Mouse (Mus musculus): ENCODE measurements around the gene Gclm.

The Gclm gene
- long read RNA-seq, experiment 1, full-length matches to known transcripts = 106 of 114 reads
- long read RNA-seq, experiment 1, partial matches to known transcripts = 0 of 114 reads
- long read RNA-seq, experiment 1, other reads (novel, unspliced or antisense) = 8 of 114 reads
- long read RNA-seq, experiment 2, full-length matches to known transcripts = 94 of 105 reads
- long read RNA-seq, experiment 2, partial matches to known transcripts = 5 of 105 reads
- long read RNA-seq, experiment 2, other reads (novel, unspliced or antisense) = 6 of 105 reads

- intact Hi-C loops (cut with DNase I) = no loop called here
Measured at GRCm38 (mm10) chr3:122245215-122245877, at the start of gene Gclm. TSS of gene Gclm (plus strand) at chr3:122245557.

GRCm38 (mm10) chr3:122196621-122197298 is 48.6 kb upstream of the Gclm start:
- intact Hi-C loops (cut with DNase I) = loop anchor here (5.0 kb wide), 1 partner anchor 46 kb away; no protein-coding TSS in a partner anchor

GRCm38 (mm10) chr3:122198532-122198931 is 46.8 kb upstream of the Gclm start:
- intact Hi-C loops (cut with DNase I) = loop anchor here (5.0 kb wide), 1 partner anchor 44 kb away; no protein-coding TSS in a partner anchor

GRCm38 (mm10) chr3:122198966-122199381 is 46.4 kb upstream of the Gclm start:
- intact Hi-C loops (cut with DNase I) = loop anchor here (5.0 kb wide), 1 partner anchor 43 kb away; no protein-coding TSS in a partner anchor

- intact Hi-C loops (cut with DNase I) = loop anchor here (5.0 kb wide), 1 partner anchor 43 kb away; no protein-coding TSS in a partner anchor
Measured at GRCm38 (mm10) chr3:122199600-122199999, 45.8 kb upstream of the Gclm start.

- intact Hi-C loops (cut with DNase I) = no loop called here
Measured at GRCm38 (mm10) chr3:122200017-122200416, 45.3 kb upstream of the Gclm start.

- intact Hi-C loops (cut with DNase I) = no loop called here
Measured at GRCm38 (mm10) chr3:122200447-122200846, 44.9 kb upstream of the Gclm start.

- intact Hi-C loops (cut with DNase I) = no loop called here
Measured at GRCm38 (mm10) chr3:122202307-122202732, 43.0 kb upstream of the Gclm start.

GRCm38 (mm10) chr3:122203675-122204329 is 41.6 kb upstream of the Gclm start:
- intact Hi-C loops (cut with DNase I) = no loop called here

- intact Hi-C loops (cut with DNase I) = no loop called here
Measured at GRCm38 (mm10) chr3:122205753-122206152, 39.6 kb upstream of the Gclm start.

- intact Hi-C loops (cut with DNase I) = no loop called here
Measured at GRCm38 (mm10) chr3:122206279-122207070, 38.9 kb upstream of the Gclm start.

GRCm38 (mm10) chr3:122207766-122208165 is 37.6 kb upstream of the Gclm start:
- intact Hi-C loops (cut with DNase I) = no loop called here

- intact Hi-C loops (cut with DNase I) = no loop called here
Measured at GRCm38 (mm10) chr3:122208296-122209225, 36.8 kb upstream of the Gclm start.

- intact Hi-C loops (cut with DNase I) = no loop called here
Measured at GRCm38 (mm10) chr3:122209511-122209910, 35.8 kb upstream of the Gclm start.

GRCm38 (mm10) chr3:122210434-122210833 is 34.9 kb upstream of the Gclm start:
- intact Hi-C loops (cut with DNase I) = no loop called here

GRCm38 (mm10) chr3:122210846-122211245 is 34.5 kb upstream of the Gclm start:
- intact Hi-C loops (cut with DNase I) = no loop called here

GRCm38 (mm10) chr3:122211446-122212125 is 33.8 kb upstream of the Gclm start:
- intact Hi-C loops (cut with DNase I) = no loop called here

GRCm38 (mm10) chr3:122221240-122222036 is 23.9 kb upstream of the Gclm start:
- intact Hi-C loops (cut with DNase I) = no loop called here

Data from adrenal gland (tissue).